Mouse (Mus musculus) liver, embryonic 16.5 days (tissue): ENCODE data around the gene 6430531B16Rik. TPM values are rescaled to one million over a fixed set of nuclear protein-coding genes. Genes with fewer than 3 reads are reported as not detected.

Experiments used
- ATAC-seq: fragments of 200-750 bp; cut with Nextera tagmentation; 2 replicates; pipeline ENCODE4 v1.8.0; 2017; ENCODE audit warnings: low read depth, mild to moderate bottlenecking, moderate number of reproducible peaks, moderate library complexity
- H3K27ac ChIP-seq: fragments of 300-500 bp; sonication (generic); 2 replicates; pipeline ENCODE4 v1.5.1; 2014; ENCODE audit warnings: mild to moderate bottlenecking, low read length
- H3K27me3 ChIP-seq: fragments of 300-500 bp; sonication (generic); 2 replicates; pipeline ENCODE4 v1.6.1; 2014; ENCODE audit warnings: low read depth, low read length, mixed read lengths; ENCODE audit not compliant: control insufficient read depth, insufficient read depth
- H3K36me3 ChIP-seq: fragments of 300-500 bp; sonication (generic); 2 replicates; pipeline ENCODE4 v1.6.1; 2014; ENCODE audit warnings: mild to moderate bottlenecking; ENCODE audit not compliant: control insufficient read depth, insufficient read depth
- H3K4me1 ChIP-seq: fragments of 300-500 bp; sonication (generic); 2 replicates; pipeline ENCODE4 v1.6.1; 2014; ENCODE audit warnings: low read depth, low read length, mixed read lengths; ENCODE audit not compliant: control insufficient read depth
- H3K4me2 ChIP-seq: fragments of 300-500 bp; sonication (generic); 2 replicates; pipeline ENCODE4 v1.6.1; 2014; ENCODE audit warnings: low read depth, low read length, mixed read lengths
- H3K4me3 ChIP-seq: fragments of 300-500 bp; sonication (generic); 2 replicates; pipeline ENCODE4 v1.5.1; 2014; ENCODE audit warnings: low read depth, mild to moderate bottlenecking, low read length
- H3K9ac ChIP-seq: fragments of 300-500 bp; sonication (generic); 2 replicates; pipeline ENCODE4 v1.6.1; 2014; ENCODE audit warnings: low read depth, low read length
- H3K9me3 ChIP-seq: fragments of 300-500 bp; sonication (generic); replicated peaks from 2 replicates; pipeline ENCODE4 v1.6.1; 2016; ENCODE audit warnings: low read length; ENCODE audit not compliant: control insufficient read depth
- WGBS: fragments of 180-500 bp; shearing (Covaris S2); extraction: QIAGEN DNeasy Blood & Tissue Kit; methylation state at CpG from one replicate; pipeline ENCODE4 v1.1.7; 2014; ENCODE audit not compliant: insufficient replicate concordance; 5-methylcytosine and 5-hydroxymethylcytosine counted together
- polyA plus RNA-seq: library from polyadenylated mRNA; unstranded; fragments of >200 nt; fragmentation: Nextera tagmentation; extraction: Ambion mirVana; gene quantifications from 2 replicates; pipeline ENCODE4 v1.2.1, GENCODE M21; 2015

The 6430531B16Rik gene
- polyA plus RNA-seq, 1 experiment from 2014 or later = not detected

GRCm38 (mm10) chr7:139994202-139994601 is 15.6 kb upstream of the 6430531B16Rik start:
- Histone ChIP-seq H3K4me1 (peaks cover 2% of the 10 kb centered on the region; the same call in 1 of the 2 replicates), H3K9me3 (no peaks in the 10 kb centered on the region), H3K4me2 (no peak overlapping the region), H3K9ac (no peak overlapping the region), H3K27me3 (no peaks in the 10 kb centered on the region), H3K36me3 (peaks cover 18% of the 10 kb centered on the region), H3K4me3 (no peak overlapping the region), H3K27ac (no peak overlapping the region)
- WGBS = 57% methylated on average over 4 of the region's 4 CpGs
- ATAC-seq = no peak

DNA sequence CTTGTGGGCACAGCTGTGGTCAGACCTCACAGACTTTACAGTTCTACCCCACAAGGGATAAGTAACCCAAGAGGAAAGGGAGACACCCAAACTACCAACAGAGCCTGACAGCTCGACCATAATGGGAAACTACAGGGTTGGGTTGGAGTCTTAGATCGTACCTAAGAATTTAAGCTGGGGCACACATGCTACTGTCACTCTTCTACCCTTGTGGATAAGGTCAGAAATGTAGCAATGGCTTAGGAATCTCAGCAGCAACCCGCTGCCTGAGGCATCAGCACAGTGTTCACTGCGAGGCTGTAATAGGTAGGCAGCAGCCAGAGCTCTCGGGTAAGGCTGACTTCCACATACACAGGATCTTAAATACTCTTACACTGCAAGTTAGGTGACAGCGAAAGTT is 15.0 kb upstream of the 6430531B16Rik start:
- Histone ChIP-seq H3K9ac (no peak overlapping the region), H3K4me1 (peaks cover 2% of the 10 kb centered on the region; the same call in 1 of the 2 replicates), H3K36me3 (peaks cover 14% of the 10 kb centered on the region), H3K4me3 (no peak overlapping the region), H3K9me3 (no peaks in the 10 kb centered on the region), H3K27ac (no peak overlapping the region), H3K27me3 (no peaks in the 10 kb centered on the region), H3K4me2 (no peak overlapping the region)
- ATAC-seq = no peak
- 77% methylated on average over 6 of the region's 6 CpGs for WGBS

DNA sequence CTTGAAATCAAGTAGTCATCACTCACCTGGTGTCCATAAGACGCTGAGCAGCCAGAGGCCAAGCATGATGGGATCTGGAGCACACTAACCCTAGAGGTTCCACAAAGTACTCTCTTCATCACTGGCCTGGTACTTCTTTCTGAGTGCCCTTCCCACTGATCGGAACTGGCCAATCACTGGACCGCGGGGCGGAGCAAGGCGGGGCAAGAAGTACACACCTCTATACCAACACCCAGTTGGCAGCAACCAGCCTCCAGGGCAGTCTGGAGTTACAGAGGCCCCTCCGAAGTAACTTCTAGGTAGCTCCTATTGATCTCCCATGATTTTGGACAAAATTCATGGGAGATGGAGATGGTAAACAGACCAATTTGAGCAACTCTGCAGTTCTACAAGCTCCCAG is 13.9 kb upstream of the 6430531B16Rik start, which contains the start of gene Adam8:
Gene Adam8 (minus strand): TSS at position 157 of the 400 bp plus-strand sequence.
- no peak within 1 kb of the TSS for H3K9ac ChIP-seq
- H3K4me1 ChIP-seq = peaks cover 2% of the 10 kb centered on the region; the same call in 1 of the 2 replicates
- WGBS = 13% methylated on average over 7 of the region's 7 CpGs
- no peak within 1 kb of the TSS for H3K27ac ChIP-seq
- no peak within 1 kb of the TSS; the same call in 1 of the 2 replicates for H3K4me3 ChIP-seq
- peak; percentile 75 for ATAC-seq
- no peaks in the 10 kb centered on the region for H3K27me3 ChIP-seq
- no peaks in the 10 kb centered on the region for H3K9me3 ChIP-seq
- H3K4me2 ChIP-seq = no peak within 1 kb of the TSS
- peaks cover 9% of the 10 kb centered on the region; the same call in 1 of the 2 replicates for H3K36me3 ChIP-seq

- 46% methylated on average over 8 of the region's 8 CpGs for WGBS
- Histone ChIP-seq H3K4me3 (no peak overlapping the region), H3K36me3 (0 out of 2 replicates have a peak, but pooled peaks cover 1% of the 10 kb centered on the region), H3K27me3 (no peaks in the 10 kb centered on the region), H3K9me3 (no peaks in the 10 kb centered on the region), H3K4me1 (peaks cover 2% of the 10 kb centered on the region; the same call in 1 of the 2 replicates), H3K4me2 (no peak overlapping the region), H3K9ac (no peak overlapping the region), H3K27ac (no peak overlapping the region)
- no peak for ATAC-seq
Measured at GRCm38 (mm10) chr7:139990864-139991394, 12.4 kb upstream of the 6430531B16Rik start.

GRCm38 (mm10) chr7:139988272-139988671 is 9.7 kb upstream of the 6430531B16Rik start:
- Histone ChIP-seq H3K9ac (no peak overlapping the region), H3K4me1 (peaks cover 2% of the 10 kb centered on the region; the same call in 1 of the 2 replicates), H3K9me3 (no peaks in the 10 kb centered on the region), H3K27me3 (no peaks in the 10 kb centered on the region), H3K27ac (no peak overlapping the region), H3K4me2 (no peak overlapping the region), H3K4me3 (no peak overlapping the region), H3K36me3 (no peaks in the 10 kb centered on the region)
- no peak for ATAC-seq
- WGBS = 51% methylated on average over 9 of the region's 9 CpGs

DNA sequence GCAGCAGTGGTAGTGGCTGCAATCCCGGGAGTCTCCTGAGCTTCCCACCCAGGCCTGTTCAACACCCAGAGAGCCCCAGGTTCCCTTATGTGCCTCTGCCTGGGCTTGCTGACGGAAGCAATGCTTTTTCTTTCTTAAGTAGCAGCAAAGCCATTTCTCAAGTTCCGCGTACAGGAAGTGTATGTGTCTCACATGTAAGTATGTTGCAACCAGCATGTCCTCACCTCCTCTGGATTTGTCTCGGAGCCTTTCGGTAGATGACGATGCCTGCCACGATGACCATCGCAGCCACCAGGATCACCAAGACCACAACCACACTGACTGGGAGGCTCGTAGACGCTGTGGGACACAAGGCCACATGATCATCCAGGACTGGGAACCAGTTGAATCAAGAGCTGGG is 6.0 kb upstream of the 6430531B16Rik start:
- no peak overlapping the region for H3K27ac ChIP-seq
- 72% methylated on average over 11 of the region's 11 CpGs for WGBS

GRCm38 (mm10) chr7:139982058-139982457 is 3.5 kb upstream of the 6430531B16Rik start:
- Histone ChIP-seq H3K9me3 (no peaks in the 10 kb centered on the region), H3K27me3 (no peaks in the 10 kb centered on the region), H3K4me3 (no peak overlapping the region), H3K36me3 (no peaks in the 10 kb centered on the region), H3K4me2 (no peak overlapping the region), H3K4me1 (peaks cover 11% of the 10 kb centered on the region), H3K27ac (no peak overlapping the region), H3K9ac (no peak overlapping the region)
- WGBS = 70% methylated on average over 11 of the region's 11 CpGs
- no peak for ATAC-seq

More for the DNA sequence above, 6.0 kb upstream of the 6430531B16Rik start:
- Histone ChIP-seq H3K36me3 (no peaks in the 10 kb centered on the region), H3K9ac (no peak overlapping the region), H3K4me3 (no peak overlapping the region), H3K4me1 (no peaks in the 10 kb centered on the region; the same call in 1 of the 2 replicates), H3K27me3 (no peaks in the 10 kb centered on the region), H3K9me3 (no peaks in the 10 kb centered on the region), H3K4me2 (no peak overlapping the region)
- peak; percentile 23; the same call in 1 of the 2 replicates for ATAC-seq

DNA sequence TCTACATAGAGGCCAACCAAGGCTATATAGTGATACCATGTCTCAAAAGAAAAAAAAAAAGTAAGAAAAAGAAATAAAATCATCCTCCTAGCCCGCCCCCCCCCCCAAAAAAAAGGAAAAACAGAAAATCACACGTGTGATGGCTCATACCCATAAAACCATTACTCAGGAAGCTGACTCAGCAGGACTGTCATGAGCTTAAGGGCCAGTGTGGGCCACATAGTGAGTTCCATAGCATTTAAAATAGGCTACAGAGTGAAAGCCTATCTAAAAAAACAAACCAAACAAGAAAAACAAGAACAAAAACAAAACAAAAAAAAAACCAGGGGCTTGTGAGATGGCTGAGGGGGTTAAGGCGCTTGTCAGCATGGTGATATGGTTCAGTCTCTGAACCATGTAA is 2.2 kb upstream of the 6430531B16Rik start:
- no peak for ATAC-seq
- no peak overlapping the region for H3K4me2 ChIP-seq

DNA sequence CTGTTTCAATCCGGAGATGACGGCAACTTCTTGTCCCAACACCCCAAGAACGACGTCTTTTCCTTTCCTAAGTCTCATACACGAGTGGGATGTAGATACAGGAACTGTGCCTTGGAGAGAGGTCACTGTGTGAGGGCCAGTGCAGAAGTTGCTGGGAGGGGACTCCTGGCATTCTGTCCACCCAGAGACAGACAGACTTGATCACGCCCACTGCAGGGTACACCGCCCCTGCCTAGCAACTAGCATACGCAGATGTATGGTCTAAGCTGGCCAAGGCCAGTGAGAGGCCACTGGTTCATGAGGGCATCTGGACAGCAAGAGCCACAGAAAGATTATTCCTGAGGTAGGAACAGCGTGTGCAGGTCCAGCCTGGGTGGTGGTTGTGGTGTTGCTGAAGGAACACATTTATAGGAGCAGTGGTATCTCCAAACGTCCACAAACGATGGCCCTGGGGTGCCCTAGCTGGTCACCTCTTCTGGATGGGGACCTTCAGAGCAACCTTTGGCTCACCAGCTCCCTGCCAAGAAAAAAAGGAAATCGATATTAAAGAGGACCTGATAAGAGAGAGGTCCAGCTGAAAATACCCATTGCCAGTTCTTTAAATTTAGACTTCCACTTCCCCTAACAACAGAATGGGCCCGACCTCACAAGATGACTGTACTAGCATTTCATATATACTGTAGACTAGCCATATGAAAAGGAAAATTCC is 610 bp upstream of the 6430531B16Rik start:
- Histone ChIP-seq H3K4me3 (peak overlapping the region; percentile 60), H3K4me1 (peaks cover 11% of the 10 kb centered on the region), H3K9me3 (no peaks in the 10 kb centered on the region), H3K9ac (no peak overlapping the region), H3K27me3 (no peaks in the 10 kb centered on the region), H3K36me3 (no peaks in the 10 kb centered on the region), H3K4me2 (peak overlapping the region; percentile 77), H3K27ac (no peak overlapping the region)
- no peak for ATAC-seq
- 33% methylated on average over 13 of the region's 13 CpGs for WGBS

More for the DNA sequence above, 2.2 kb upstream of the 6430531B16Rik start:
- 26% methylated on average over 3 of the region's 3 CpGs for WGBS
- Histone ChIP-seq H3K4me1 (peaks cover 11% of the 10 kb centered on the region), H3K9ac (no peak overlapping the region), H3K27ac (no peak overlapping the region), H3K27me3 (no peaks in the 10 kb centered on the region), H3K36me3 (no peaks in the 10 kb centered on the region), H3K4me3 (no peak overlapping the region), H3K9me3 (no peaks in the 10 kb centered on the region)
